Mouse (Mus musculus): Measurements from ENCODE around the gene Aim2. TPM values are rescaled to one million over a fixed set of nuclear protein-coding genes. Genes with fewer than 3 reads are reported as not detected.

The Aim2 gene
- polyA plus RNA-seq, 1 experiment from 2014 or later: 3.5 TPM

DNA sequence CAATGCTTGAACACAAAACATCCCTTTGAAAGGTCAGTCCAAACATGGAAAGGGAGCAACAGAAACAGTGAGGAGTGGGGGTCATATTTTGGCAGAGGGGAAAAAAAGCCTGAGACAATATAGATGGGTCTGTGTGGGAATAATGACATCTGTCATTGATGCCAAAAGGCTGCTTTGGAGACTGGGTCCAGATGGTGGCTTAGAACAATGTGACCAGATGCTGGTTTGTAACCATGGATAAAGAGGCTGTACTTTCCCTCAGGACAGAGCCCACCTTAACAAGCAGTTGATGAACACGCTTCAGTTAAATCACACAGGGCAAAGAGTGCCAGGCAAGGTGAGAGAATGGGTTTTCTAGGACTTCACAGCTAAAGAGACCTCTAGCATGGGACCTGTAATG is 8.3 kb upstream of the Aim2 start:
- WGBS: 89% methylated on average over 1 of the region's 1 CpGs

DNA sequence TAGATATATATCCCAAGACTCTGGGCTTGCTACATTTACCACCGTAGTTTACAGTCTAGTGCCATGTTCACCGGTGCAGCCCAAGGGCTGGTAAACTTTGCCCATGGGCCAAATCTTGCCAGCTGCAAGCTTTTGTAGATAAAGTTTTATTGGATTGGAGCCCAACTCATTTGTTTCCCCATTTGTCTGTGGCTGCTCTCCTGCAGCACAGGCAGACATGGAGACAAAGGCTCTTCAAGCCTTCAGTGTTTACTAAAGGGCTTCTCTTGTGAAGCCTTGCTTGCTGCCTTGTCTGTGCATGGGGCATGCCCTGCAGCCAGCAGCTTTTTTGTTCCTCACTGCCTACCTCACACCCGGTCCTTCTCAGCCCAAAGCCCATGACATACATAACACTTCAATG is 6.7 kb upstream of the Aim2 start:
- Histone ChIP-seq H3K36me3 (ENCODE audit: insufficient read depth, low read length) (no peaks in the 10 kb centered on the region), H3K4me2 (ENCODE audit: low read length) (no peak overlapping the region), H3K9me3 (replicated peaks; ENCODE audit: low read length) (no peaks in the 10 kb centered on the region), H3K27me3 (ENCODE audit: insufficient read depth, low read length) (no peaks in the 10 kb centered on the region), H3K4me3 (replicated peaks; ENCODE audit: low read depth, low read length) (no peak overlapping the region), H3K27ac (no peak overlapping the region), H3K9ac (ENCODE audit: low read depth, low read length) (no peak overlapping the region), H3K4me1 (replicated peaks; ENCODE audit: insufficient read depth, low read length) (no peaks in the 10 kb centered on the region)
- no peak for ATAC-seq (replicated peaks; ENCODE audit: low FRiP score, low read depth)
- WGBS: 76% methylated on average over 3 of the region's 3 CpGs
- TF ChIP-seq CTCF (IDR thresholded peaks at IDR 0.05; ENCODE audit: low read depth): no peak
- no peak for DNase-seq (ENCODE audit: low spot score)

More for the DNA sequence above, 8.3 kb upstream of the Aim2 start:
- no peak for ATAC-seq (replicated peaks; ENCODE audit: low FRiP score, low read depth)
- Histone ChIP-seq H3K27ac (no peak overlapping the region), H3K27me3 (ENCODE audit: insufficient read depth, low read length) (no peaks in the 10 kb centered on the region), H3K9ac (ENCODE audit: low read depth, low read length) (no peak overlapping the region), H3K36me3 (ENCODE audit: insufficient read depth, low read length) (no peaks in the 10 kb centered on the region), H3K4me1 (replicated peaks; ENCODE audit: insufficient read depth, low read length) (no peaks in the 10 kb centered on the region), H3K4me2 (ENCODE audit: low read length) (no peak overlapping the region), H3K9me3 (replicated peaks; ENCODE audit: low read length) (no peaks in the 10 kb centered on the region), H3K4me3 (replicated peaks; ENCODE audit: low read depth, low read length) (no peak overlapping the region)
- DNase-seq (ENCODE audit: low spot score): no peak
- TF ChIP-seq CTCF (IDR thresholded peaks at IDR 0.05; ENCODE audit: low read depth): no peak

DNA sequence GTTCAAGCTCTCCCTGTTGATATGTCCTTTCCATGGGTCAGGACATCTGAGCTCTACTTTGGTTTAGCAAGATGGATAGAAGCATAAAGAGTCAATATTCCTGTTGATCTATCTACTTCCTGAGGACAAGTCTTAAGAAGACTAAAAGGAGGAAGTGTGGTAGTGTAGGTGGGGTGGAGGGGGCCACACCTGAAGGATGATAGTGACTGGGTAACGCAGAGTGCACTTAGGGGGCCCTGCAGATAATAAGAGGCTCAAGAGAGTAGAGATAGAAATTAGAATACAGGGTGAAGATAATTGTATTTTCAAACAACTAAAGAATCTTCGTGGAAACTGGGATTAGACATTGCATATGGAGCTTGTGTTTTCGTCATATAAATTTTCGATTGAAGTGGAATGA is 5.6 kb upstream of the Aim2 start:
- no peak overlapping the region for H3K27ac ChIP-seq
- H3K4me1 ChIP-seq (replicated peaks; ENCODE audit: insufficient read depth, low read length): no peaks in the 10 kb centered on the region
- ATAC-seq (replicated peaks; ENCODE audit: low FRiP score, low read depth) (no peak), DNase-seq (ENCODE audit: low spot score) (no peak)
- H3K9me3 ChIP-seq (replicated peaks; ENCODE audit: low read length): no peaks in the 10 kb centered on the region
- H3K4me3 ChIP-seq (replicated peaks; ENCODE audit: low read depth, low read length): no peak overlapping the region
- no peaks in the 10 kb centered on the region for H3K36me3 ChIP-seq (ENCODE audit: insufficient read depth, low read length)
- WGBS: 91% methylated on average over 4 of the region's 4 CpGs
- H3K27me3 ChIP-seq (ENCODE audit: insufficient read depth, low read length): no peaks in the 10 kb centered on the region
- H3K9ac ChIP-seq (ENCODE audit: low read depth, low read length): no peak overlapping the region
- TF ChIP-seq CTCF (IDR thresholded peaks at IDR 0.05; ENCODE audit: low read depth): no peak
- no peak overlapping the region for H3K4me2 ChIP-seq (ENCODE audit: low read length)

DNA sequence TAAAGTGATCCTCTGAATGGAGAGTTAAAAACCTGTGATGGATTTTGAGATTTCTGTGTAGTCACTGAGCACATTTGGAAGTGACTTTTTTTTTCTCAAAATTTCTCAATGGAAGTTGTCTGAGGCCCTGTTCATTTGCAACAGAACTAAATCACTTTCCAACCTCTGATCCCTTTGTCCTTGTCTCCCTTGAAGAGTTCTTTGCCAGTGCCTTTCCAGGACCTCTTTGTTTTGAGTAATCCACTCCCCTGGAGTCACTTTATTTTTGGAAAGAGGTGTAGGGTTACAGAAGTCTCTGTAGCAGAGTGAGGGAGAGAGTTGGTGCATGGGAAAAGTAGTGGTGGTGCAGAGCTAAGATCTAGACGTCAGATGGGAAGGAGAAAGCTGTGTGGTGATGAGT is 2.2 kb upstream of the Aim2 start:
- ATAC-seq (replicated peaks; ENCODE audit: low FRiP score, low read depth) (no peak), DNase-seq (ENCODE audit: low spot score) (peak; percentile 11)
- H3K36me3 ChIP-seq (ENCODE audit: insufficient read depth, low read length): no peaks in the 10 kb centered on the region
- no peak overlapping the region for H3K27ac ChIP-seq
- H3K27me3 ChIP-seq (ENCODE audit: insufficient read depth, low read length): no peaks in the 10 kb centered on the region
- H3K9me3 ChIP-seq (replicated peaks; ENCODE audit: low read length): no peaks in the 10 kb centered on the region
- H3K4me3 ChIP-seq (replicated peaks; ENCODE audit: low read depth, low read length): no peak overlapping the region
- H3K4me2 ChIP-seq (ENCODE audit: low read length): no peak overlapping the region
- TF ChIP-seq CTCF (IDR thresholded peaks at IDR 0.05; ENCODE audit: low read depth): no peak
- no peak overlapping the region for H3K9ac ChIP-seq (ENCODE audit: low read depth, low read length)
- 6% methylated on average over 1 of the region's 1 CpGs for WGBS
- H3K4me1 ChIP-seq (replicated peaks; ENCODE audit: insufficient read depth, low read length): 0 out of 2 replicates have a peak, but pooled peaks cover 3% of the 10 kb centered on the region

DNA sequence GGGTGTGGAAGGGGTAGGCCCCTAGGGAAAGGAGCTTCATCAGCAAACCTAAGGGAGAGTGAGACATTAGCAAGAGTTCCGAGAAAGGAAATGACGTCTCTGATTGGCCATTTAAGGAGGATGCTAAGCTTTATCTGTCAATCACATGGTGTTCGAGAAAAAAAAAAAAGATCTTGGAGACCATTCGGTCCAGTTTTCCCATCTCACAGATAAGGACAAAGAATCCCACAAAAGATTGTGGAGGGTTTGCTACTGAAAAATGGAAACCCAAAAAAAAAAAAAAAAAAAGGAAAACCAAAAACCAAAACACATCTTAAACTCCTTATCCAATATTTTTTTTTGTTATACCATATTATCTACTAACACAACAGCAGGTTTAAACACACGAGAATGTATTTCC is 1.5 kb upstream of the Aim2 start:
- Histone ChIP-seq H3K27ac (no peak overlapping the region), H3K4me3 (replicated peaks; ENCODE audit: low read depth, low read length) (no peak overlapping the region), H3K27me3 (ENCODE audit: insufficient read depth, low read length) (no peaks in the 10 kb centered on the region), H3K4me1 (replicated peaks; ENCODE audit: insufficient read depth, low read length) (0 out of 2 replicates have a peak, but pooled peaks cover 3% of the 10 kb centered on the region), H3K9ac (ENCODE audit: low read depth, low read length) (no peak overlapping the region), H3K4me2 (ENCODE audit: low read length) (no peak overlapping the region), H3K9me3 (replicated peaks; ENCODE audit: low read length) (no peaks in the 10 kb centered on the region), H3K36me3 (ENCODE audit: insufficient read depth, low read length) (no peaks in the 10 kb centered on the region)
- TF ChIP-seq CTCF (IDR thresholded peaks at IDR 0.05; ENCODE audit: low read depth): no peak
- no peak for DNase-seq (ENCODE audit: low spot score)
- ATAC-seq (replicated peaks; ENCODE audit: low FRiP score, low read depth): no peak
- 69% methylated on average over 5 of the region's 5 CpGs for WGBS

DNA sequence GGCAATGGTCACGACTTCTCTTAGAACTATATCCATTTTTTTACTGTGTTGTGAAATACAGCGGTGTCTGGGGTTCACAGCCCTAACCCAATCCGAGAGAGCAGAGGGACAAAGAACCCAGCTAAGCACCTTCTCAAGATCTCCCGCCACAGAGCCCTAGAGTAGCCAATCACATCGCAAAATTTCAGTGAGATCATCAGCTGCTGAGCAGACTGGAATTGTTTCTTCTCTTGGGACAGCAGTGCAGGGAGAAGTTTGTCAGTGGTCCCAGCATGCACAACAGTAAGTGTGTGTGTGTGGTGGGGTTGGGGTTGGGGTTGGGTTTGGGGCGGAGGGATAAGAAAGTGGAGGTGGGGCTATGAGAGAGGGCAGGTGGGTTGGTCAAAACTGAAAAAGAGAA is 733 bp upstream of the Aim2 start:
- ATAC-seq (replicated peaks; ENCODE audit: low FRiP score, low read depth) (peak; percentile 75), DNase-seq (ENCODE audit: low spot score) (peak; percentile 42)
- peak overlapping the region; percentile 34; the same call in 1 of the 2 replicates for H3K4me2 ChIP-seq (ENCODE audit: low read length)
- 5% methylated on average over 6 of the region's 6 CpGs for WGBS
- H3K9ac ChIP-seq (ENCODE audit: low read depth, low read length): no peak overlapping the region
- H3K9me3 ChIP-seq (replicated peaks; ENCODE audit: low read length): no peaks in the 10 kb centered on the region
- TF ChIP-seq CTCF (IDR thresholded peaks at IDR 0.05; ENCODE audit: low read depth): no peak
- no peak overlapping the region for H3K27ac ChIP-seq
- no peak overlapping the region for H3K4me3 ChIP-seq (replicated peaks; ENCODE audit: low read depth, low read length)
- H3K27me3 ChIP-seq (ENCODE audit: insufficient read depth, low read length): no peaks in the 10 kb centered on the region
- no peaks in the 10 kb centered on the region for H3K36me3 ChIP-seq (ENCODE audit: insufficient read depth, low read length)
- H3K4me1 ChIP-seq (replicated peaks; ENCODE audit: insufficient read depth, low read length): 0 out of 2 replicates have a peak, but pooled peaks cover 3% of the 10 kb centered on the region

Data from kidney, postnatal 0 days (tissue).